Mouse (Mus musculus): ENCODE results near the gene Gna15. TPM values are rescaled to one million over a fixed set of nuclear protein-coding genes. Genes with fewer than 3 reads are reported as not detected.

Gna15 gene
- polyA plus RNA-seq, 1 experiment from 2014 or later: 1.1 TPM

DNA sequence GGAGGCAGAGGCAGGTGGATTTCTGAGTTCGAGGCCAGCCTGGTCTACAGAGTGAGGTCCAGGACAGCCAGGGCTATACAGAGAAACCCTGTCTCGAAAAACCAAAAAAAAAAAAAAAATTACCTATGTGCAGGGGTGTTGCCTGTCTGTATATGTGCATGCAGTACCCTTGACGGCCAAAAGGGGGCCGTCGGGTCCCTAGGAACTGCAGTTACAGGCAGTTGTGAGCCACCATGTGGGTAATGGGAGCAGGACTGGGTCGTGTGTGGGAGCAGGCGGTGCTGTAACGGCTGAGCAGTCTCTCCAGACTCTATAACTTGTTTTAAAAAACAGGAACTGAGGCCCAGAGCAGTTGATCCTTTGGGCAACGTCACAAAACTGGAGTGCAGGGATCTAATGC, 40.0 kb downstream of the Gna15 start:
- no peak overlapping the region for H3K4me3 ChIP-seq
- WGBS: 21% methylated on average over 9 of the region's 9 CpGs
- H3K27ac ChIP-seq: no peak overlapping the region
- peaks cover 30% of the 10 kb centered on the region for H3K36me3 ChIP-seq (replicated peaks)
- H3K9me3 ChIP-seq: no peaks in the 10 kb centered on the region
- H3K27me3 ChIP-seq (ENCODE audit: poor library complexity, severe bottlenecking): peaks cover 34% of the 10 kb centered on the region
- peaks cover 32% of the 10 kb centered on the region for H3K4me1 ChIP-seq
- DNase-seq (ENCODE audit: extremely low spot score, low spot score): peak; percentile 56

DNA sequence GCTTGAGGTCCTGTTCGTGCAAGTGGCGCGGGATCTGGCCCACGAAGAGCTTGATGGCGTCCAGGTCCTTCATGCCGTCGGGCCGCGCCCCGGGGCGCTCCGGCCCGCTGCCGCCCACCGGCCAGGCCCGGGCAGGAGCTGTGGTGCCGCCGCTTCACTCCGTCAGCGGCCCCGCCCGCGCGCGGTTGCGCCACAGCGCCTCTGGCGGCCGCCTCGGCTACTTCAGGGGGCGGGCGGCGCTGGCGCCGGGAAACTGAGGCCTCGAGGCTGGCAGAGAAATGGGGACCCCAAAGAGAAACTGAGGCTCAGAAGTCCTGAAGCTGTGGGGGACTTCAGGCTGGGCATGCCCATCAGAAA, 41.5 kb downstream of the Gna15 start, which contains the start of gene Celf5:
Gene Celf5 (minus strand): TSS at position 177 of the 357 bp plus-strand sequence.
- peak within 1 kb of the TSS; percentile 68 for H3K27ac ChIP-seq
- H3K27me3 ChIP-seq (ENCODE audit: poor library complexity, severe bottlenecking): peaks cover 49% of the 10 kb centered on the region
- WGBS: under 1% methylated on average over 36 of the region's 36 CpGs
- peak; percentile 63 for DNase-seq (ENCODE audit: extremely low spot score, low spot score)
- peak within 1 kb of the TSS; percentile 58 for H3K4me3 ChIP-seq
- H3K4me1 ChIP-seq: peaks cover 35% of the 10 kb centered on the region
- H3K9me3 ChIP-seq: no peaks in the 10 kb centered on the region
- H3K36me3 ChIP-seq (replicated peaks): peaks cover 15% of the 10 kb centered on the region

DNA sequence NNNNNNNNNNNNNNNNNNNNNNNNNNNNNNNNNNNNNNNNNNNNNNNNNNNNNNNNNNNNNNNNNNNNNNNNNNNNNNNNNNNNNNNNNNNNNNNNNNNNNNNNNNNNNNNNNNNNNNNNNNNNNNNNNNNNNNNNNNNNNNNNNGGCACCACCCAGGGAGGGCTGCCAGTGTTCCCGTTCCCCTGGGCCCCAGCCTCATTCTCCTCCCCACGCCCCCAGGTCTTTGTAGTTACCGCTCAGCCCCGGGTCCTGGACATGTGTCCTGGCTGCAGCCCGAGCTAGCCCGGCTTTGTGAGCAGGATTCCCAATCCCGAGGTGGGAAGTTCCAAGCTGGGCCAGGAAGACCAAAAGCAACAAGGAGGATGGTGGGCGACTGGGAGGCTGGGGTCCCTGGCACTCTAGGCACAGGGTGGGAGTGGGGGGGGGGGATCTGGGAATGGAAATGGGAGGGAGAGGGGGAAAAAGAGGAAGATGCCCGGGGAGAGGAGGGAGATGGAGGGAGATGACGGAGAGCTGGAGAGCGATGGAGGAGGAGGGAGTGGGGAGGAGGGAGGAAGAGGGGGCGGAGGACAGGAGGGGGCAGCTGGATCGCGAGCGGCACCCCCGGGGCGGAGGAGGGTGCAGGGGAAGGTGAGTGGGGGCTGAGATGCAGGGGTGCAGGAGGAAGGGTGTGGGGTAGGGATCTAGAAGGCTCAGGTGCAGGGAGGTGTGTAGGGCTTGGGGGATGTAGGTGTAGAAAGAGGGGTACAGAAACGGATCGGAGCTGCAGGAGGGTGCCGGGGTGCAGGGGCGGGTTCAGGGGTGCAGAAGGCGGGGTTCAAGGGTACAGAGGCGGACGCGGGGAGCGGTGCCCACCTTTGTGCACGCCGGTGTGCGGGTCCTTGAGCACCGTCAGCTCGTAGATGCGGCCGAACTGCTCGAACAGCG, 42.2 kb downstream of the Gna15 start:
- peaks cover 39% of the 10 kb centered on the region for H3K4me1 ChIP-seq

DNA sequence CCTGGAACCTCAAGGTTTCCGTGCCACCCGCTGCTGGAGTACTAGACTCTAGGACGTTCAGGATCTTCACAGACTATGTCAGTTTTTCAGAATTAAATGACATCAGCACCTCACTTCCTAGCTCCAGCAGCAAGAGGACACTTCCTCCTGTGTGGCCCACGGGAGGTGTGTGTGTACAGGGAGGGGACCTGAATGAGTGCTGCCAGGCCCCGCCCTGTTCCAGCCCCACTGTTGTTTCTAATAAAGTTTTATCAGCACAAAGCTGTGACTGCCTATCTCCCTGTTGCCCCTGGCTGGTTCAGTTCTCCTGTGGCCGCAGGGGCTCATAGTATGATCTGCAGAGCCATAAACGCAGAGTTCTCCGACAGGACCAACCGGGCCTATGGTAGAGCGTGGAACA, 49.6 kb downstream of the Gna15 start:
- H3K4me3 ChIP-seq: no peak overlapping the region
- peaks cover 44% of the 10 kb centered on the region for H3K4me1 ChIP-seq
- H3K36me3 ChIP-seq (replicated peaks): no peaks in the 10 kb centered on the region
- no peak overlapping the region for H3K27ac ChIP-seq
- 89% methylated on average over 10 of the region's 10 CpGs for WGBS
- H3K9me3 ChIP-seq: no peaks in the 10 kb centered on the region
- H3K27me3 ChIP-seq (ENCODE audit: poor library complexity, severe bottlenecking): peaks cover 95% of the 10 kb centered on the region
- DNase-seq (ENCODE audit: extremely low spot score, low spot score): no peak

More for the DNA sequence above, 42.2 kb downstream of the Gna15 start:
- H3K27ac ChIP-seq: peak overlapping the region; percentile 68
- peaks cover 9% of the 10 kb centered on the region for H3K36me3 ChIP-seq (replicated peaks)
- no peaks in the 10 kb centered on the region for H3K9me3 ChIP-seq
- peak overlapping the region; percentile 58 for H3K4me3 ChIP-seq
- 3% methylated on average over 34 of the region's 35 CpGs for whole genome bisulfite sequencing
- no peak for DNase-seq (ENCODE audit: extremely low spot score, low spot score)
- H3K27me3 ChIP-seq (ENCODE audit: poor library complexity, severe bottlenecking): peaks cover 55% of the 10 kb centered on the region

DNA sequence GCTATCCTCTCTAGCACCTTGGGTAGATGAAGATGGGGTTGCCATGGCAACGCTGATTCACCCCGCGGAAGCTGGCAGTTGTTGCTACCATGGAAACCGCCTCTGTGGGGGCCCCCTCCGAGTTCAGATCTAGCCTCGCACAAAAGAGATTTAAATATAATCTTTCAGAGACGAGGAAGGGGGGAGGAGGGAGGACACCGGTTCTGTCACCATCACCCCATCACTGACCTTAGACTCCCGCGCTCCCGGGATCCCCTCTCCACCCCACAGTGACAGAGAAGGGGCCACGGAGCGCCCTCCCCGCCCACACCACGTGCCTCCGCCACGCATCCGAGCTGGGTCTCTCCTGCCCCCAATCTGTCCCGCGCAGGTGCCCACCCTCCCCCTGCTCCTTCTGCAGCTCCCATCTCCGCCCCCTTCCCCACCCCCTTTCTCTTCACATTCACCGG, 51.0 kb downstream of the Gna15 start:
- Histone ChIP-seq H3K27me3 (ENCODE audit: poor library complexity, severe bottlenecking) (peaks cover 98% of the 10 kb centered on the region), H3K4me1 (peaks cover 44% of the 10 kb centered on the region), H3K36me3 (replicated peaks) (no peaks in the 10 kb centered on the region), H3K27ac (peak overlapping the region; percentile 85), H3K9me3 (no peaks in the 10 kb centered on the region), H3K4me3 (peak overlapping the region; percentile 54)
- peak; percentile 81 for DNase-seq (ENCODE audit: extremely low spot score, low spot score)
- under 1% methylated on average over 22 of the region's 22 CpGs for WGBS

DNA sequence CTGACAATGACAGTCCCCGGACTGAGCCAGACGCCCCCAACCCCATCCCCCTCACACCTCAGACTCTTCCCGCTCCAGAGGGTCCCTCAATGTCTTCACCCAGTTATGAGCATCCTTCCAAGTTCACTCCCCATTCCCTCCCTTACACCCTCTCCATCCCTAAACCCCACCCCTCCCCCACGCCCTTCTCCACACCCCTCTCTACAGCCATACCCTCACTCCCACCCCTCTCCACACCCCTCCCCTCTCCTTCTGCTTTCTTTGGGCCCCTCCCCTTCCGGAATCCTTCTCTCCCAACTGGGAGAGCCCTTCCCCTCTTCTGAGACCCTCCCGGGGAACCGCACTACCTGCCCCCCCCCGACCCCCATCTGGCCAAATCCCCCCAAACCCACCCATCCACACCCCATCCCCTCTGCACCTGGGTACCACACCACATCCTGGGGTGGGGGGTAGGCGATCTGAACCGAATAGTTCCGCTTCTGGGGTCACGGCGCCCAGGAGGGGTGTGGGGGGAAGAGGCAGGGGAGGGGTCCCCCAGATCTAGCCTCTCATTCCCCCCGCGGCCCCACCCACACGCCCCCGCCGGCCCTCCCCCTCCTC, 51.5 kb downstream of the Gna15 start:
- H3K27me3 ChIP-seq (ENCODE audit: poor library complexity, severe bottlenecking): peaks cover 97% of the 10 kb centered on the region
- peaks cover 42% of the 10 kb centered on the region for H3K4me1 ChIP-seq
- H3K27ac ChIP-seq: peak overlapping the region; percentile 85
- H3K9me3 ChIP-seq: no peaks in the 10 kb centered on the region
- H3K36me3 ChIP-seq (replicated peaks): no peaks in the 10 kb centered on the region
- WGBS: 5% methylated on average over 18 of the region's 18 CpGs
- peak overlapping the region; percentile 54 for H3K4me3 ChIP-seq
- DNase-seq (ENCODE audit: extremely low spot score, low spot score): no peak

DNA sequence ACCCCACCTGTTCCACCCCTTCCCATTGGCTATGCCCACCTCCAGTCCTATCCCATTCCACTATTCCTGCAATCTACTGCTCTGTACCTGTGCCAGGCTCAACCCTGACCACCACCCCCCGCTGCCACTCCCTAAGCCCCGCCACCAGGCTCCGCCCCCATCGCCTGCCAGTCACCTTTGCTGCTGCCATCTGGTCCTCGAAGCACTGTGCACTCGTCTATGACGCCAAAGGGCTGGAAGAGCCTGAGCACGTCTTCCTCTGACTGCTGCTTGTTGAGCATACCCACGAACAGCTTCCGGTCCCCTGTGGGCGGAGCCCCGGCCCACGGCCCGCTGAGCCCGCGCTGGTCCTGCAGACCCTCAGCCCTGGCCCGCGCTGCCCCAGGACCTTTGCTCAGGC, 53.6 kb downstream of the Gna15 start:
- no peak for DNase-seq (ENCODE audit: extremely low spot score, low spot score)

DNA sequence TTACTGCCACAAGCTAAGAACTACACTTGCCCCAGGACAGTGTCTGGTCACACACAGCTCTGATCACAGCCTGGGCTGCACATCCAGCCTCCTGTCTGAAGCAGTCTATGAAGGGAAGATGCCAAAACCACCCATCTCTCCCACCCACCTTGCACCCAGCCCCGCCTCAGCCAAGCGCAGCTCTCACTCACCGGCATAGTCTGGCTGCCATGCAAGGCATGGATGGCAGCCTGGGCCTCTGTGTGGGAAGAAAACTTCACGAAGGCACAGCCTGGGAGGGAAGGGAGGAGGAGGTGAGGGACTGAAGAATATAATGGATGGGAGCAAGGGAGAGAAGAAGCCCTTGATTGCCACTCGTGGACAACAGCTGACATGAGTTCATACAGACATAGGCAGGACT, 54.8 kb downstream of the Gna15 start:
- H3K4me1 ChIP-seq: peaks cover 56% of the 10 kb centered on the region
- DNase-seq (ENCODE audit: extremely low spot score, low spot score): no peak
- H3K9me3 ChIP-seq: no peaks in the 10 kb centered on the region
- H3K27ac ChIP-seq: no peak overlapping the region
- H3K36me3 ChIP-seq (replicated peaks): no peaks in the 10 kb centered on the region
- H3K27me3 ChIP-seq (ENCODE audit: poor library complexity, severe bottlenecking): peaks cover 94% of the 10 kb centered on the region
- H3K4me3 ChIP-seq: no peak overlapping the region
- 89% methylated on average over 5 of the region's 5 CpGs for WGBS

More for the DNA sequence above, 53.6 kb downstream of the Gna15 start:
- H3K27ac ChIP-seq: peak overlapping the region; percentile 17; the same call in 1 of the 2 replicates
- H3K36me3 ChIP-seq (replicated peaks): no peaks in the 10 kb centered on the region
- no peak overlapping the region for H3K4me3 ChIP-seq
- H3K4me1 ChIP-seq: peaks cover 46% of the 10 kb centered on the region
- H3K27me3 ChIP-seq (ENCODE audit: poor library complexity, severe bottlenecking): peaks cover 94% of the 10 kb centered on the region
- WGBS: 66% methylated on average over 18 of the region's 18 CpGs
- H3K9me3 ChIP-seq: no peaks in the 10 kb centered on the region

DNA sequence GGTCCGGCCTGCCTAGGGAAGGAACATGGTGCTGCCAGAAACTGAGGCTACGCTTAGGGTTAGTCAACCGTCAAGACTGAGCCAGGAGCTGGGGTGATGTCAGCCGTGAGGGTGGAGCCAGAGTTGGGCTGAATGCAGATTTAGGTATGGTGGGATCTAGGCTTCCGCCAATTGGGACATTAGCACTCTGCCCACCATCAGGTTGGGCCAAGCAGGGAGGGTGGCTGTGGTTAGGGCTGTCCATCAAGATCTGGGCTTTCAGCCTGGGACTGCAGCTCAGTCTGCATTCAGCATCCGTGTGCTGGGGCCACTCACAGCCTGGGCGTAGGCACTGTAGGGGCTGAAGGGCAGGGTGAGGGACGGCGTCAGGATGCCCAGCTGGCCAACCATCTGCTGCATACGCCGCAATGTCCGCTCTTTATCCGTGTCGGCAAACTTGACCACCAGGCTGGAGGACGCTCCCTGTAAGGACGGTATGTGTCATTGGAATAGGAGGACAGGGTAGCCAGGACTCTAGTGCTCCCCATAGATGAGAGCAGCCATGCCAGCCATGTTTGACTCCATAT, 56.3 kb downstream of the Gna15 start:
- H3K27me3 ChIP-seq (ENCODE audit: poor library complexity, severe bottlenecking): peaks cover 94% of the 10 kb centered on the region
- H3K4me3 ChIP-seq: no peak overlapping the region
- no peaks in the 10 kb centered on the region for H3K9me3 ChIP-seq
- WGBS: 89% methylated on average over 16 of the region's 16 CpGs
- H3K27ac ChIP-seq: no peak overlapping the region
- H3K4me1 ChIP-seq: peaks cover 49% of the 10 kb centered on the region
- H3K36me3 ChIP-seq (replicated peaks): no peaks in the 10 kb centered on the region
- DNase-seq (ENCODE audit: extremely low spot score, low spot score): no peak

DNA sequence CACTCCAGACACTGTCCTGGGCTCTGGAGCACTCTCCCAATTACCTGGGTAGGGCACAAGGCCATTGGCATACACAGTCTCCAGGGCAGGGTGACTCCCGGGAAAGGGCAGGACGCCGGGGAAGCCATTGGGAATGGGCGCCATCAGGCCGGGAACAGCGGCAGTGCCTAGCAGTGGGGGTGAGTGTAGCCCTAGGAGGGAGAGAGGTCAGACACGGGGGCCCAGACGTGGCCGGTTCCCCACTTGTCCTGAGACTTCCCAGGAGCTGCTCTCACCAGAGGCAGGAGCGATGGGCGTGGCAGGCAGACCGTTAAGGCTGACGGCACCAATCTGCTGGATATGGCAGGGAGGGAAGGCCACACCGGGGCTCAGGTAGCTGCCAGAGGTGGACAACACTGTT, 57.1 kb downstream of the Gna15 start:
- no peaks in the 10 kb centered on the region for H3K36me3 ChIP-seq (replicated peaks)
- H3K4me3 ChIP-seq: no peak overlapping the region
- H3K4me1 ChIP-seq: peaks cover 48% of the 10 kb centered on the region
- DNase-seq (ENCODE audit: extremely low spot score, low spot score): no peak
- no peak overlapping the region for H3K27ac ChIP-seq
- 67% methylated on average over 14 of the region's 14 CpGs for WGBS
- no peaks in the 10 kb centered on the region for H3K9me3 ChIP-seq
- peaks cover 94% of the 10 kb centered on the region for H3K27me3 ChIP-seq (ENCODE audit: poor library complexity, severe bottlenecking)

DNA sequence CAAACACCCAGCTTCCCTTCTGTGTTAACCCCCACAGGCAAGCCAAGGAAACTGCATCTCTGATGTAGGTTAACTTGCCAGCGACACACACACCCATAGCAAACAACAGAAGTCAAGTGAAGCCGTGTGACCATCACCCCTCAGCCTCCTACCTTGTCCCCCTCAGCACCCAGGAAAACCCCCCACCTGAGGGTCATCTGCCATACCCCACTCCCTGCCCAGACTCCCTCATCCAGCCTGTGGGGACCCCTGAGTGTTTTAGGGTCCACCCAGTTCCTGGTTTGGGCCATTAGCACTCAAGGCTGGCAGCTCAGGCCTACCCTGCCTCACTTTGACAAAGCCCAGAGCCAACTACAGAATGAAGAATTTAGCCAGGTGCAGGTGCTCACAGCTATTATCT, 58.0 kb downstream of the Gna15 start:
- Histone ChIP-seq H3K4me3 (no peak overlapping the region), H3K27me3 (ENCODE audit: poor library complexity, severe bottlenecking) (peaks cover 94% of the 10 kb centered on the region), H3K4me1 (peaks cover 45% of the 10 kb centered on the region), H3K36me3 (replicated peaks) (no peaks in the 10 kb centered on the region), H3K27ac (no peak overlapping the region), H3K9me3 (no peaks in the 10 kb centered on the region)
- WGBS: 91% methylated on average over 2 of the region's 2 CpGs
- no peak for DNase-seq (ENCODE audit: extremely low spot score, low spot score)

DNA sequence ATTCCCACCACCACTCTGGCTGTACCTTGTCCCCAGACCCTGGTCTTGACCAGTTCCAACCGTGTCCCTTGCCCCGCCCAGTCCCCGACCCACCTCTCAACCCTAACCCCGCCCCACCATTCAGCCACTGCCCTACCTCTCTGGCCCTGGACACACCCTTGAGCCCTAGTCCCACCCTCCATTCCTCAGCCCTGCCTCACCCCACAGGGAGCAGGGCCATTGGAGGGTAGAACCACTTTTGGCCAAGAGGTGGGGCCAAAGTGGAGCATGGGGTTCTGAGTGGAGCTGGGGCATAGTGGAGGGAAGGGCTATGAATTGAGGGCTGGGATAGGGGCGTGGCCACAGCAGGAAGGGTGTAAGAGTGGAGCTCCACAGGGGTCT, 58.8 kb downstream of the Gna15 start:
- no peak for DNase-seq (ENCODE audit: extremely low spot score, low spot score)
- H3K4me3 ChIP-seq: peak overlapping the region; percentile 58; the same call in 1 of the 2 replicates

More for the DNA sequence above, 58.8 kb downstream of the Gna15 start:
- Histone ChIP-seq H3K27ac (no peak overlapping the region), H3K9me3 (no peaks in the 10 kb centered on the region), H3K27me3 (ENCODE audit: poor library complexity, severe bottlenecking) (peaks cover 94% of the 10 kb centered on the region), H3K4me1 (peaks cover 43% of the 10 kb centered on the region), H3K36me3 (replicated peaks) (no peaks in the 10 kb centered on the region)
- WGBS: 2% methylated on average over 5 of the region's 5 CpGs

Measured in forebrain, embryonic 10.5 days (tissue).